Mouse (Mus musculus) intestine, embryonic 14.5 days (tissue): ENCODE measurements at regions not wholly inside any gene's neighbourhood (a gene's known extent, or its start where the extent isn't known, plus 50 kb on each side); places are given as distances from the start of the nearest gene placed in this dataset.
A peak's percentile ranks its signal among the peaks of the same experiment; 100 is the strongest.

Experiments
- ATAC-seq: fragments of 200-750 bp; cut with Nextera tagmentation; replicated peaks from 2 replicates; pipeline ENCODE4 v1.8.0; 2017; ENCODE audit warnings: low read depth, moderate number of reproducible peaks, moderate TSS enrichment, moderate library complexity; ENCODE audit not compliant: low FRiP score, low TSS enrichment
- DNase-seq: peaks from one replicate; pipeline ENCODE4 v3.0.0-alpha.2; 2018; ENCODE audit warnings: low spot score
- H3K27ac ChIP-seq: fragments of 300-500 bp; sonication (generic); 2 replicates; pipeline ENCODE4 v1.5.1; 2014; ENCODE audit warnings: low read depth, mild to moderate bottlenecking, control low read depth
- H3K27me3 ChIP-seq: fragments of 300-500 bp; sonication (generic); replicated peaks from 2 replicates; pipeline ENCODE4 v1.6.1; 2014; ENCODE audit warnings: low read length, control low read depth; ENCODE audit not compliant: control insufficient read depth, insufficient read depth
- H3K36me3 ChIP-seq: fragments of 300-500 bp; sonication (generic); 2 replicates; pipeline ENCODE4 v1.6.1; 2014; ENCODE audit warnings: low read length, control low read depth; ENCODE audit not compliant: control insufficient read depth, insufficient read depth
- H3K4me1 ChIP-seq: fragments of 300-500 bp; sonication (generic); replicated peaks from 2 replicates; pipeline ENCODE4 v1.6.1; 2014; ENCODE audit warnings: low read length, control low read depth, mixed read lengths; ENCODE audit not compliant: control insufficient read depth, insufficient read depth
- H3K4me2 ChIP-seq: fragments of 300-500 bp; sonication (generic); 2 replicates; pipeline ENCODE4 v1.6.1; 2014; ENCODE audit warnings: low read length
- H3K4me3 ChIP-seq: fragments of 300-500 bp; sonication (generic); 2 replicates; pipeline ENCODE4 v1.5.1; 2014; ENCODE audit warnings: low read depth, low read length, control low read depth, mixed read lengths
- H3K9ac ChIP-seq: fragments of 300-500 bp; sonication (generic); 2 replicates; pipeline ENCODE4 v1.6.1; 2014; ENCODE audit warnings: mild to moderate bottlenecking, low read length
- H3K9me3 ChIP-seq: fragments of 300-500 bp; sonication (generic); 2 replicates; pipeline ENCODE4 v1.6.1; 2016; ENCODE audit warnings: low read length, control low read depth; ENCODE audit not compliant: control insufficient read depth
- WGBS: fragments of 180-500 bp; shearing (Covaris S2); extraction: QIAGEN DNeasy Blood & Tissue Kit; methylation state at CpG from one replicate; pipeline ENCODE4 v1.1.7; 2014; 5-methylcytosine and 5-hydroxymethylcytosine counted together

DNA sequence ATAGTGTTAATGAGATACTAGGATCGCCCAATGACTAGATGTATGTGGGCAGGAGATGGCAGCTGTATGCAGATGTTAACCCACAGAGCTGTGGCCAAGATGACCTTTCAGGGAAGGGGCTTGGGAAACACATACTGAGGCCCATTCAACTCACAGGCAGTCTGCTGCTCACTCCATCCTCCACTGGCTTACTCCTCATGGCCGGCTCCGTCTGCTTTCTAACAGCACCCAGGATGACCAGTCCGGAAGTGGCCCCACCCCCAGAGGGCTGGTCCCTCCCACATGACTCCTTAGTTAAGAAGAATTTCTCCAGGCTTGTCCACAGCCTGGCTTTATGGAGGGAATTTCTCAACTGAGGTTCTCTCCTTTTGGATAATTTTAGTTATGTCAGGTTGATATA lies 161.8 kb upstream of the Fbxl17 start:
- 80% methylated on average over 4 of the region's 4 CpGs for WGBS

DNA sequence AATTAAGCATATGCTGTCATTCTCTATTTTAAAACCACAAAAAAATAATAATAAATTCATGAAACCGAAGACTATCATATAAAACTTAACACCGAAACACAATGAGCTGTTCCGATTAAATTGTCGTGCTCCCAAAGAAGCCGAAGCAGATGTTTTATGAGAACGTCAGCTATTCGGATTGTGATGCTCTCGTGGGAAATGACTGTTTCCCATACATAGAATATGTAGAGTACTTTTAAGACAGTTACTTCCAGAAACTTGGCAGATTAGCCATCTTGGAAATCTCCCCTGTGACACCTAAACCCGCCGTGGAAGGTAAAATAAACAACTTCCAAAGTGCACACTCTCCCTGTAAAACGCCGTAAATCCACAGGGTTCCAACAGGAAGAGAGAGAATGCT lies 162.4 kb upstream of the Fbxl17 start:
- Histone ChIP-seq H3K9me3 (no peaks in the 10 kb centered on the region), H3K9ac (no peak overlapping the region), H3K27ac (peak overlapping the region; percentile 72), H3K4me1 (peaks cover 6% of the 10 kb centered on the region; the same call in 1 of the 2 replicates), H3K4me2 (peak overlapping the region; percentile 32), H3K36me3 (no peaks in the 10 kb centered on the region), H3K27me3 (no peaks in the 10 kb centered on the region), H3K4me3 (no peak overlapping the region)
- ATAC-seq = no peak
- WGBS = 37% methylated on average over 12 of the region's 12 CpGs
- DNase-seq = no peak

More for the DNA sequence above, 161.8 kb upstream of the Fbxl17 start:
- H3K27ac ChIP-seq = peak overlapping the region; percentile 72
- no peak overlapping the region for H3K4me3 ChIP-seq
- H3K9me3 ChIP-seq = no peaks in the 10 kb centered on the region
- no peaks in the 10 kb centered on the region for H3K27me3 ChIP-seq
- no peaks in the 10 kb centered on the region for H3K36me3 ChIP-seq
- no peak overlapping the region for H3K9ac ChIP-seq
- peak; percentile 55; the same call in 1 of the 2 replicates for ATAC-seq
- H3K4me2 ChIP-seq = no peak overlapping the region
- peaks cover 6% of the 10 kb centered on the region; the same call in 1 of the 2 replicates for H3K4me1 ChIP-seq
- no peak for DNase-seq

DNA sequence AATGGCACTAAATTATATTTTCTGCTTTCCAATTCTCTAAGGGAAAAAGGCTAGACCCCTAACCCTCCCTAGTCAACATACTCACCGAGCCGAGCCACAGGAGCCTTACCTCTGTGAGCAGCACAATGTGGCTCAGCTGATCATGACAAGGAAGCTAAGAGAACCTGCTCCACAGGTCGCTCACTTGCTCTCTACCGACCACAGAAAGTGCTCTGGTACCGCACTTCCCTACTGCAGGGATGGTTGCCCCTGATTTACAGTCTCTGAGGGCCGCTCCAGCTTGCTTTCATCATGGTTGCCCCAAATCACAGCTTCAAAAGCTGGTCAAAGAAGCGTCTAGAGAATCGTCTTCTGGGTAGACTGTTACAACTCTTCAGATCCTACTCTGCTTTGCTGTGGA lies 177.0 kb upstream of the Fbxl17 start:
- H3K4me1 ChIP-seq = no peaks in the 10 kb centered on the region
- ATAC-seq = no peak
- H3K9me3 ChIP-seq = no peaks in the 10 kb centered on the region
- DNase-seq = no peak
- no peak overlapping the region for H3K4me3 ChIP-seq
- no peak overlapping the region for H3K27ac ChIP-seq
- no peaks in the 10 kb centered on the region for H3K27me3 ChIP-seq
- H3K4me2 ChIP-seq = no peak overlapping the region
- H3K36me3 ChIP-seq = no peaks in the 10 kb centered on the region
- 82% methylated on average over 8 of the region's 8 CpGs for WGBS
- H3K9ac ChIP-seq = no peak overlapping the region

DNA sequence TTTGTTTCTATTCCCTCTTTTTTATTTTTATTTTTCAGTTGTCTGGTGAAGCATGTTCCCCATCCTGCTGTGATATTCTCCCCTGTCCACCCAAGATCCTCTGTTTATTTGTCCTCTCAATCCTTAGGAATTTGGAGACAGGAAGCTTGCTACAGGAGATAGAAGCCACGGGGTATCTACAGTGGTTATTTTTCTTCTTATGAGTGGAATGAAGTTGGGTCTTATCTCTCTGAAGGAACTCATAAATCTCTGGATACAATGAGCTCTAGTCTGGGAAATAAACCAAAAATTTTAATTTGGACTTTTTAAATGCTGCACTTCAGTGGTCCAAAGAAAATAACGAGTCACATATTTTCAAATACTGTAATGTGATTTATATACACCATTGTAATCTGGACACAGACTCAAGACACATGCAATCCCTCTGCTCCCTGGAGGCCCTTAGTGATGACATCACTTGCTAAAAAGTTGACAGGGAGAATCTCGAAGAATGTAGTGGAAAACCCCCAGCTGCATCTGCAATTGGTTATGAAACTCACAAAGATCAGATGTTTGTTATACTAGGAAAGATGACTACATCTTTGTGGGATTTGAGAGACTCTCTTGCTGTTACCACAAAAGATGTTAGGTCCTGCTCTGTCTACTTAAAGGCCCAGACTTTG lies 178.3 kb upstream of the Fbxl17 start:
- no peaks in the 10 kb centered on the region for H3K9me3 ChIP-seq
- no peaks in the 10 kb centered on the region for H3K4me1 ChIP-seq
- no peak for DNase-seq
- H3K4me2 ChIP-seq = no peak overlapping the region
- H3K27ac ChIP-seq = peak overlapping the region; percentile 67
- no peaks in the 10 kb centered on the region for H3K36me3 ChIP-seq
- no peak overlapping the region for H3K9ac ChIP-seq
- WGBS = 39% methylated on average over 3 of the region's 3 CpGs
- H3K4me3 ChIP-seq = no peak overlapping the region
- no peak for ATAC-seq
- no peaks in the 10 kb centered on the region for H3K27me3 ChIP-seq

DNA sequence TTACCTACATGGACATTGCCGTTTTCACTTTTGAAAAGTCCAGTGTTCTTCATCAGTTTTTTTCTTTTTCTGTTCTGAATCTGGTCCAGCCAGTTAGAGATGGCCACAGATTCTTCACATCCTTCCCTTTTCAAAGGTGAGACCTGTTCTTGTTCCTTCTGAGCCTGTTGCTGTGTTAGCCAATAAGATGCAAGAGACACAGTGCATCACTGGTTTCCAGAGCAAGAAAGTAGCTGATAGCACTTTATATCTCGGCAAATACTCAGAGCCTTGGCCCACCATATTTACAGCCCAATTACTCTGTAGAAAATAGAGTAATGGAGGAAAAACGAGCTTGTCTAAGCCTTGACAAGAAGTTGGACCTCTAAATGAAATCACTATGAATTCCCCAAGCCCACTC lies 180.7 kb upstream of the Fbxl17 start:
- ATAC-seq (no peak), DNase-seq (no peak)
- Histone ChIP-seq H3K4me3 (no peak overlapping the region), H3K27me3 (no peaks in the 10 kb centered on the region), H3K27ac (no peak overlapping the region), H3K9me3 (no peaks in the 10 kb centered on the region), H3K4me1 (no peaks in the 10 kb centered on the region), H3K36me3 (no peaks in the 10 kb centered on the region), H3K4me2 (no peak overlapping the region), H3K9ac (no peak overlapping the region)
- WGBS = 80% methylated on average over 3 of the region's 3 CpGs

DNA sequence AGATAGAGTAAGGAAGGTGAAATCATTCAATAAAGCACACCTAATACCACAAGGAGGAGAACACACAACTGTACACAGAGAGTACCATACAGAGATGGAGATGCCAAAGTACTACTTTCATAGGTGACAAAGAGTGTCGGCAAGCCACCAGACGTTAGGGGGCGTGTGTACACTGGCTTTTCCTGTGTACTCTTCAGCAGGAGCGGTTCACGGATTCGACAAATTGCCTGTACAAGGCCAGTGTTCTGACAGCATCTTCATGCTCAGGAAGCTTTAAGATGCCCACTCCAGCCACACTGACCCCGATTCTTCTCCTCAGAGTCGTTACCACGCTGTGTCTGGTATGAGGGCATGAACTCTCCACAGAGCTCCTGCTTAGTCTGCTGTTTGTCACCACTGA lies 179.5 kb upstream of the Fer start:
- WGBS = 68% methylated on average over 9 of the region's 9 CpGs
- Histone ChIP-seq H3K4me1 (no peaks in the 10 kb centered on the region), H3K36me3 (no peaks in the 10 kb centered on the region), H3K27me3 (no peaks in the 10 kb centered on the region), H3K9ac (no peak overlapping the region), H3K27ac (no peak overlapping the region), H3K9me3 (no peaks in the 10 kb centered on the region), H3K4me2 (no peak overlapping the region), H3K4me3 (no peak overlapping the region)
- ATAC-seq = no peak
- no peak for DNase-seq

DNA sequence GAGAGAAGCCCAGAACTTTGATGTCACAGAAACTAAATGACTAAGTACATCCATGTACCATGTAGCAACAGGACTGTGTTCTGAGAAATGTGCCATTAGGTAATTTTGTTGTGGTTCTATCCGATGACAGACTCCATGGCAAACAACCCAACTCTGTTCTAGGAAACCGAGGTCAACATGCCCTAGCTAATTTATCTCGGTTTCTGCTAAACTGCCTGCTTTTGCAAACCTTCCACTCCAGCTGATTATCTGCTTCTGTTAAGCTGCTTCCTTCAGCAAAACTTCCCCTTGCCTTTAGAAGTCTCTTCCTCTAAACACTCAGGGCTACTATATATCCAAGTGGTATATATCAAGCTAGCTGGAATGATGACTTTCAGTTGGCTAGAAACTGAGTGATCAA lies 178.8 kb upstream of the Fer start:
- DNase-seq = no peak

DNA sequence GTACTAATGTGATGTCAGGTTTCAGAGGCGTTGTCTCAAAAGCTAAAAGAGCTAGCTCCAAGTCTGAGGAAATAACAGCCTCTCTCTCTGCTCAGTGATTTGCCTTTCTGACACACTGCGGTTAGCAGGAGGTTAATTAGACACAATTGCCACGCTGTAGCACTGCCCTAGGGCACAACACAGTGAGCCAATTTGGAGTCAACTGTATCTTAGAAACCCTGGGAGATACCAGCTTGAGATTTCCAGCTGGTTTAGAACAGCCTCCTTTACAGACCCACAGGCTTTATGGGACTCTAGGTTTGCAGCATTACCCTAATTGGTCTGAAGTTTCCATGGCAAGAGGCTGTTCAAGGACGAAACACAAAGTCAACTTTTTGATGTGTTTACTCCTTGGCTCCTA lies 176.9 kb upstream of the Fer start:
- no peak overlapping the region for H3K4me3 ChIP-seq
- DNase-seq (no peak), ATAC-seq (no peak)
- 64% methylated on average over 4 of the region's 4 CpGs for WGBS
- no peaks in the 10 kb centered on the region for H3K4me1 ChIP-seq
- H3K9me3 ChIP-seq = no peaks in the 10 kb centered on the region
- H3K36me3 ChIP-seq = no peaks in the 10 kb centered on the region
- no peak overlapping the region for H3K27ac ChIP-seq
- H3K9ac ChIP-seq = no peak overlapping the region
- H3K27me3 ChIP-seq = no peaks in the 10 kb centered on the region
- no peak overlapping the region for H3K4me2 ChIP-seq

More for the DNA sequence above, 178.8 kb upstream of the Fer start:
- ATAC-seq = no peak
- 70% methylated on average over 3 of the region's 3 CpGs for WGBS
- Histone ChIP-seq H3K27ac (no peak overlapping the region), H3K4me2 (no peak overlapping the region), H3K4me1 (no peaks in the 10 kb centered on the region), H3K9ac (no peak overlapping the region), H3K27me3 (no peaks in the 10 kb centered on the region), H3K9me3 (no peaks in the 10 kb centered on the region), H3K36me3 (no peaks in the 10 kb centered on the region), H3K4me3 (no peak overlapping the region)

DNA sequence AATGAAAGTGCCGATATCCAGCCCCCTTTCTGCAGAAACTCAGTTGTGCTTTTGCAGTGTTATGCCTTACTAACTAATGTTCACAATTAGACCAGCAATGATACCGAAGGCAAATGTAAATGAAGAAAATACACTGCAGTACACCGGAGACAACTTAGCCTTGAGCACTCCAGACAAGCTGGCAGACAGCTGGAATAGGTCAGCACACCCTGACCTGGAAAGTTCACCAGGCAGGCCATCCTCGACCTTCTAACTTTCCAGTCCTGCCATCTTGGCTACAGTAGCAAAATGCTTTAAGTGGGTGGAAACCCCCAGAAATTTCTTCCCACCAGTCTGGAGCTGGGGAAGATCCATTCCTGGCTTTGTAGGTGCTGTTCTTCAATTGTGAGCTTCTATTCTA lies 176.5 kb upstream of the Fer start:
- DNase-seq (no peak), ATAC-seq (no peak)
- 76% methylated on average over 4 of the region's 4 CpGs for WGBS
- Histone ChIP-seq H3K4me1 (no peaks in the 10 kb centered on the region), H3K27ac (no peak overlapping the region), H3K36me3 (no peaks in the 10 kb centered on the region), H3K27me3 (no peaks in the 10 kb centered on the region), H3K9ac (no peak overlapping the region), H3K9me3 (no peaks in the 10 kb centered on the region), H3K4me2 (no peak overlapping the region), H3K4me3 (no peak overlapping the region)
